Mouse (Mus musculus): ENCODE measurements around the gene Slit3. TPM values are rescaled to one million over a fixed set of nuclear protein-coding genes. Genes with fewer than 3 reads are reported as not detected.

The Slit3 gene
- polyA plus RNA-seq, 1 experiment, result 6.4 TPM

DNA sequence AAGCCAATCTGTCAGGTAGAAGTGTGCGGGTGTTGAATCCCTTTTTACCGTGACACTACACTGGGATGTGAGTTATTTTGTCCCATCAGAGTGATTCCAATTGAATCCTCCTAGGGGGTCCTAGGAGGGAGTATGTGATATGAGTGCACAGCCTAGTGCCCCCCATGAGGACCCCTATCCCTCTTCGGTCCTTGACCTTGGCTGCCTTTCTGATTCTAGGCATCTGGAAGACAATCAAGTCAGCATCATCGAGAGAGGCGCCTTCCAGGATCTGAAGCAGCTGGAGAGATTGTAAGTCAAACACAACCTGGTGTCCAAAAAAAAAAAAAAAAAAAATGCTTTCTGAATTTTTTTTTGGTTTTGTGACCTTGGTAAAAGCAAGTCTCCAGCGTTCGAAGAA, 56.5 kb downstream of the Slit3 start:
- Histone ChIP-seq H3K4me1 (replicated peaks; ENCODE audit: control insufficient read depth, insufficient read depth, low read length) (peaks cover 8% of the 10 kb centered on the region), H3K27me3 (ENCODE audit: control insufficient read depth, insufficient read depth, low read length) (no peaks in the 10 kb centered on the region), H3K27ac (ENCODE audit: control insufficient read depth, insufficient read depth, low read length) (no peak overlapping the region), H3K36me3 (ENCODE audit: control insufficient read depth, insufficient read depth, low read length) (no peaks in the 10 kb centered on the region), H3K4me3 (ENCODE audit: control insufficient read depth, insufficient read depth, low read length) (no peak overlapping the region)
- TF ChIP-seq CTCF (IDR thresholded peaks at IDR 0.05; ENCODE audit: borderline replicate concordance, control insufficient read depth, extremely low read depth, insufficient read depth, low read length, poor library complexity) (no peak), POLR2A (IDR thresholded peaks at IDR 0.05; ENCODE audit: control insufficient read depth, extremely low read depth, insufficient read depth, low read length, poor library complexity) (no peak)
- WGBS, result 94% methylated on average over 7 of the region's 7 CpGs
- DNase-seq, result no peak

DNA sequence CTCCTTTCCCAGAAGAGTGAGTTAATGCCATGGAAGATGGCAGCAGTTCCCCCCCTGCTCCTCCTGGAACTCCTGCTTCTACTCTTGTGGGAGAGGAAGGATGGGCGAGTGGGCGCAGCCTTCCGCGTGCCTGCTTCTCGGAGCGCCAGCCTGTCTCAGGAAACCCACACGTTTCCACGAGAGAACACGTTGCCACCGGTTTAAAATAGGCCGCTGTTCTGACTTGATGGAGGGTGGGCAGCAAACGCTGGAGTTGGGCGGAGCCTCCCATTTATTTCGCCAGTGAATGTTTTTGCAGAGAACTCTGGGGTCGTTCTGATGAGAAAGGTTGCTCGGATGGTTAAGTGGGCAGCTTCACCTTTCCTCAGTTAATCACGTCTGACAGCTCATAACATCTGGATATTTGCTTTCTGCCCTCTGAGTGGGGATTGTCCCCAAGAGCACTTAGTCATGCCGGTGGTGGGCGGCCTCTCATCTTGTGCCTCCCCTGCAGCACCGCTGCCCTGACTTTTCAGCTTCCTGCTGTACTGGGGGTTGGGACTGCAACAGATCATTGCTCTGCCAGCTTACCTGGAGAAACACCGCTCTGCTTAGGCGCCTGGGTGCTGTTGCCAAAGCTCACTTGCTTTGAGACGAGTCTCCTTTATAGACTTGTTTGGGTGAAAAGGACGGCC, 57.3 kb downstream of the Slit3 start:
- H3K4me3 ChIP-seq (ENCODE audit: control insufficient read depth, insufficient read depth, low read length), result no peak overlapping the region
- H3K27me3 ChIP-seq (ENCODE audit: control insufficient read depth, insufficient read depth, low read length), result no peaks in the 10 kb centered on the region
- no peak overlapping the region for H3K27ac ChIP-seq (ENCODE audit: control insufficient read depth, insufficient read depth, low read length)
- peak; percentile 20 for DNase-seq
- H3K36me3 ChIP-seq (ENCODE audit: control insufficient read depth, insufficient read depth, low read length), result no peaks in the 10 kb centered on the region
- H3K4me1 ChIP-seq (replicated peaks; ENCODE audit: control insufficient read depth, insufficient read depth, low read length), result peaks cover 8% of the 10 kb centered on the region
- TF ChIP-seq POLR2A (IDR thresholded peaks at IDR 0.05; ENCODE audit: control insufficient read depth, extremely low read depth, insufficient read depth, low read length, poor library complexity) (no peak), CTCF (IDR thresholded peaks at IDR 0.05; ENCODE audit: borderline replicate concordance, control insufficient read depth, extremely low read depth, insufficient read depth, low read length, poor library complexity) (no peak)
- WGBS, result 10% methylated on average over 24 of the region's 24 CpGs

DNA sequence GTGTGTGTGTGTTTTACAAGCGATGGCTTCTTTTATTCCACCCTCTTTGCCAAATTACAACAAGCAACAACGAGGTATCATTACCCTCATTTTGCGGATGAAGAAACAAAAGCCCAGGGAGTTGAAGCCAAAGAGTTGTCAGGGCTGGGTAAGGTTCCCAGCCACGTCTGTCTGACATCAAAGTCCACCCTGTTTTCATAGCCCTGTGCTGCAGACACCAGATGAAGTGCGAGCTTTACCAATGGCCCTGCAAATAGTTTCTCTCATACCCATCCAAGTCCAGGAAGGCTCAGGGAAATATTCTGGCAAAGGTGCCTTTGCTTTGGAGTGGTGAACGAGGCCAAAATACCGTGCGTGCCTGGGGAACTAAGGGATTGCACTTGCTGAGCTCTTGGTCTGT, 58.3 kb downstream of the Slit3 start:
- Histone ChIP-seq H3K27ac (ENCODE audit: control insufficient read depth, insufficient read depth, low read length) (no peak overlapping the region), H3K4me3 (ENCODE audit: control insufficient read depth, insufficient read depth, low read length) (no peak overlapping the region), H3K36me3 (ENCODE audit: control insufficient read depth, insufficient read depth, low read length) (no peaks in the 10 kb centered on the region), H3K27me3 (ENCODE audit: control insufficient read depth, insufficient read depth, low read length) (no peaks in the 10 kb centered on the region), H3K4me1 (replicated peaks; ENCODE audit: control insufficient read depth, insufficient read depth, low read length) (peaks cover 8% of the 10 kb centered on the region)
- 92% methylated on average over 8 of the region's 8 CpGs for WGBS
- TF ChIP-seq POLR2A (IDR thresholded peaks at IDR 0.05; ENCODE audit: control insufficient read depth, extremely low read depth, insufficient read depth, low read length, poor library complexity) (no peak), CTCF (IDR thresholded peaks at IDR 0.05; ENCODE audit: borderline replicate concordance, control insufficient read depth, extremely low read depth, insufficient read depth, low read length, poor library complexity) (no peak)
- DNase-seq, result no peak

DNA sequence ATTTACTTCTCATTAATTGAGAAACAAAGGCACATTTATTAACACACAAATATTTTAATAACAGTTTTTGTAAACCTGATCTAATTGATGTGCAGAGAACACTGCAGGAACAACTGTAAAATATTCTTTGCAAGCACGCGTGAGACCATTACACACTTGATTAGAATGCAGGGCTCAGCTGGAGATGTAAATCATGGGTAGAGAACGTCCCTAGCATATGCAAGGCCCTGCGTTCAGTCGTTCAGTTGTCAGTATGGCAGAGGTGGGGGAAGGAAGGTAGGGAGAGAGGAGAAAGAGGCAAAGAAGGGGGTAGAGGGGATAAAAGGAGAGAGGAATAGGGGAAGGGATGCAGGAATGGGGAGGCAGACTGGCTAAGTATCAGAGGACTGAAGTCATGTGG, 61.9 kb downstream of the Slit3 start:
- no peaks in the 10 kb centered on the region for H3K36me3 ChIP-seq (ENCODE audit: control insufficient read depth, insufficient read depth, low read length)
- no peak overlapping the region for H3K27ac ChIP-seq (ENCODE audit: control insufficient read depth, insufficient read depth, low read length)
- H3K27me3 ChIP-seq (ENCODE audit: control insufficient read depth, insufficient read depth, low read length), result no peaks in the 10 kb centered on the region
- 90% methylated on average over 5 of the region's 5 CpGs for WGBS
- peaks cover 8% of the 10 kb centered on the region for H3K4me1 ChIP-seq (replicated peaks; ENCODE audit: control insufficient read depth, insufficient read depth, low read length)
- TF ChIP-seq POLR2A (IDR thresholded peaks at IDR 0.05; ENCODE audit: control insufficient read depth, extremely low read depth, insufficient read depth, low read length, poor library complexity) (no peak), CTCF (IDR thresholded peaks at IDR 0.05; ENCODE audit: borderline replicate concordance, control insufficient read depth, extremely low read depth, insufficient read depth, low read length, poor library complexity) (no peak)
- DNase-seq, result no peak
- no peak overlapping the region for H3K4me3 ChIP-seq (ENCODE audit: control insufficient read depth, insufficient read depth, low read length)

DNA sequence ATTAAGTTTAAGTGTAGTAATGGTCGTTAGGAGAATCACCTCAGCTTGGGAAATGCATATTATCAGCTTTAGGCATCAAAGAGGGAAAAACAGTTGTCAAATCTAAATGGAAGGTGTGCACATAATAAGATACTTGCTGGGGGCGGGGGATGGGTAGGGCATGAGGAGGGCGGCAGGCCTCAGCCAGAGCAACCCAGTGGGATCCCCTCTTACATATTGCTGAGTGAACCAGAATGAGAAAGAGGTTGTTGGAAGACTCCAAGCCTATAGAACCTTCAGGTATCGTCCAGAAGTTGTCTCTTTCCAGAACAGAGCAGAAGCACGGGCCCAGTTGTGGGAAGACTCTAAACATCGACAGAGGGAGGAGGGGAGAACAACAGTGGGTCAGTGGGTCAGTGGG, 73.8 kb downstream of the Slit3 start:
- no peak for TF ChIP-seq POLR2A (IDR thresholded peaks at IDR 0.05; ENCODE audit: control insufficient read depth, extremely low read depth, insufficient read depth, low read length, poor library complexity)
- TF ChIP-seq CTCF (IDR thresholded peaks at IDR 0.05; ENCODE audit: borderline replicate concordance, control insufficient read depth, extremely low read depth, insufficient read depth, low read length, poor library complexity), result no peak
- no peaks in the 10 kb centered on the region for H3K27me3 ChIP-seq (ENCODE audit: control insufficient read depth, insufficient read depth, low read length)
- H3K27ac ChIP-seq (ENCODE audit: control insufficient read depth, insufficient read depth, low read length), result no peak overlapping the region
- no peaks in the 10 kb centered on the region for H3K4me1 ChIP-seq (replicated peaks; ENCODE audit: control insufficient read depth, insufficient read depth, low read length)
- no peak overlapping the region for H3K4me3 ChIP-seq (ENCODE audit: control insufficient read depth, insufficient read depth, low read length)
- DNase-seq, result no peak
- no peaks in the 10 kb centered on the region for H3K36me3 ChIP-seq (ENCODE audit: control insufficient read depth, insufficient read depth, low read length)
- 92% methylated on average over 6 of the region's 6 CpGs for WGBS

DNA sequence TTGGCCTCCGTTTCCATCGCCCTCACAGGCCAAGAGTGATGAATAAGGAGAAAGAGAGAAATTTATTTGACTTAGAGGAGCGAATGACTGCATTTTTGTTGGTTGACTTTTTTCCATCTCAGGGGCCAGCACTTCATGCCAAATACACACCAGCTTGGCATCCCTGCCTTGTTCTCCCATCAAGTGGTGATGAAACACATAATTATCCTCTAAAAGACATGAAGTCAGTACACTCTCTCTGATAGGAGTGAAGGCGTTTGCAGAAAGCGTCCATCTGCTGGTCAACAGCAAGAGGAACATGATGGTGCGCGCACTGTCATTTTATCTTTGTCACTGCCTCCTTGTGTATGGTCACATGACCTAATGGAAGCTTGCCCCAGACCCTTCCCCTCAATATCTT, 75.8 kb downstream of the Slit3 start:
- H3K36me3 ChIP-seq (ENCODE audit: control insufficient read depth, insufficient read depth, low read length), result no peaks in the 10 kb centered on the region
- TF ChIP-seq POLR2A (IDR thresholded peaks at IDR 0.05; ENCODE audit: control insufficient read depth, extremely low read depth, insufficient read depth, low read length, poor library complexity) (no peak), CTCF (IDR thresholded peaks at IDR 0.05; ENCODE audit: borderline replicate concordance, control insufficient read depth, extremely low read depth, insufficient read depth, low read length, poor library complexity) (no peak)
- no peaks in the 10 kb centered on the region for H3K27me3 ChIP-seq (ENCODE audit: control insufficient read depth, insufficient read depth, low read length)
- H3K4me3 ChIP-seq (ENCODE audit: control insufficient read depth, insufficient read depth, low read length), result no peak overlapping the region
- WGBS, result 95% methylated on average over 7 of the region's 7 CpGs
- no peak overlapping the region for H3K27ac ChIP-seq (ENCODE audit: control insufficient read depth, insufficient read depth, low read length)
- no peaks in the 10 kb centered on the region for H3K4me1 ChIP-seq (replicated peaks; ENCODE audit: control insufficient read depth, insufficient read depth, low read length)
- DNase-seq, result no peak

Measured in thymus, adult 2 months (tissue).